Mouse (Mus musculus): ENCODE results near the gene Misp.
A peak's percentile ranks its signal among the peaks of the same experiment; 100 is the strongest.

DNA sequence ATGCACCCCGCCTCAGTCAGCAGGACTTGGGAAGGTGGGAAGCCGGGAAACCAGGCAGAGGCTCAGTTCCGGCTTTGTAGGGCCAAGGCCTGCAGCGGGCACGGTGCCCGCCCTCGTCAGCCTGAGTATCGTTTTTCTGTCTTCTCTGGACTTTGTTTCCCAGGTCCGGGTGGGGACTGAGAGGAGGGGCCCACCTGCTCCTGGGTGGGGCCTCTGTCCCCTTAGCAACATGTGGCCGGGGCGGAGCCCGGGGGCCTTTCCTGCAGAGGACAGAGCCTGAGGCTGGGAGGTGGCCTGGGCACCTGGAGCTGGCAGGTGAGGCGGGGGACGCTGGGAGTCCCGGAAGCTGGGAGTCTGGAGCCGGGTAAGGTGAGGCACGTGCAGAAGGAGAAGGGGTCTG, 1.6 kb downstream of the Misp start:
- TF ChIP-seq CTCF (IDR thresholded peaks at IDR 0.05; ENCODE audit: extremely low read depth, insufficient read length, insufficient replicate concordance, low read depth, low read length) (no peak), POLR2A (IDR thresholded peaks at IDR 0.05; ENCODE audit: low read depth, low read length) (peak; percentile 90)
